Mouse (Mus musculus) granulocyte monocyte progenitor cell, adult 5-6 weeks (primary cell): Measurements from ENCODE around the gene Vsnl1. TPM values are rescaled to one million over a fixed set of nuclear protein-coding genes. Genes with fewer than 3 reads are reported as not detected.

Experiments used
- ATAC-seq: replicated peaks from 2 replicates; pipeline ENCODE4 v1.8.0; 2016; ENCODE audit warnings: mild to moderate bottlenecking, moderate TSS enrichment, inconsistent platforms; ENCODE audit not compliant: poor library complexity, severe bottlenecking
- total RNA-seq, 2 experiments: library from RNA; stranded (forward) in 1 of 2; stranded (reverse) in 1 of 2; fragments of 200-712, 200-1000 nt in 1 of 2; fragments of >200 nt in 1 of 2; fragmentation: Nextera tagmentation in 1 of 2; gene quantifications; 2 replicates each; pipeline ENCODE4 v1.2.3; 2014 to 2017

The Vsnl1 gene
- total RNA-seq, 2 experiments from 2014 or later: not detected

GRCm38 (mm10) chr12:11389141-11389540, 47.3 kb downstream of the Vsnl1 start:
- ATAC-seq: no peak

GRCm38 (mm10) chr12:11384754-11385153, 51.7 kb downstream of the Vsnl1 start:
- no peak for ATAC-seq

GRCm38 (mm10) chr12:11379396-11379795, 57.0 kb downstream of the Vsnl1 start:
- ATAC-seq: no peak

- ATAC-seq: no peak
Observed at GRCm38 (mm10) chr12:11370056-11370455, 66.4 kb downstream of the Vsnl1 start.

GRCm38 (mm10) chr12:11367099-11367765, 69.2 kb downstream of the Vsnl1 start:
- ATAC-seq: no peak

GRCm38 (mm10) chr12:11364870-11365269, 71.5 kb downstream of the Vsnl1 start:
- no peak for ATAC-seq

- no peak for ATAC-seq
Observed at GRCm38 (mm10) chr12:11362435-11362834, 74.0 kb downstream of the Vsnl1 start.

GRCm38 (mm10) chr12:11350895-11351294, 85.5 kb downstream of the Vsnl1 start:
- ATAC-seq: peak; percentile 83

- ATAC-seq: no peak
Observed at GRCm38 (mm10) chr12:11349870-11350269, 86.5 kb downstream of the Vsnl1 start.

GRCm38 (mm10) chr12:11348423-11348822, 88.0 kb downstream of the Vsnl1 start:
- ATAC-seq: no peak

GRCm38 (mm10) chr12:11345963-11346362, 90.5 kb downstream of the Vsnl1 start:
- no peak for ATAC-seq

GRCm38 (mm10) chr12:11342020-11342600, 94.3 kb downstream of the Vsnl1 start:
- no peak for ATAC-seq

- peak; percentile 75 for ATAC-seq
Observed at GRCm38 (mm10) chr12:11338251-11338650, 98.2 kb downstream of the Vsnl1 start.

GRCm38 (mm10) chr12:11336845-11337244, 99.6 kb downstream of the Vsnl1 start:
- ATAC-seq: peak; percentile 72

GRCm38 (mm10) chr12:11326483-11326882, 109.9 kb downstream of the Vsnl1 start:
- ATAC-seq: no peak

- peak; percentile 54 for ATAC-seq
Observed at GRCm38 (mm10) chr12:11324480-11324879, 111.9 kb downstream of the Vsnl1 start.

- peak; percentile 56; the same call in 1 of the 2 replicates for ATAC-seq
Observed at GRCm38 (mm10) chr12:11317671-11318070, 118.7 kb downstream of the Vsnl1 start.

GRCm38 (mm10) chr12:11313840-11314239, 122.6 kb downstream of the Vsnl1 start:
- ATAC-seq: no peak

- ATAC-seq: no peak
Observed at GRCm38 (mm10) chr12:11311106-11311505, 125.3 kb downstream of the Vsnl1 start.

GRCm38 (mm10) chr12:11306753-11307645, 129.4 kb downstream of the Vsnl1 start:
- no peak for ATAC-seq

- ATAC-seq: no peak; the same call in 1 of the 2 replicates
Observed at GRCm38 (mm10) chr12:11300858-11301257, 135.6 kb downstream of the Vsnl1 start.
